Mouse (Mus musculus) frontal cortex, postnatal 25 days (tissue): Measurements from ENCODE around the gene Dapl1.

Source experiments
- DNase-seq, 2 experiments: peaks; one replicate each; pipeline ENCODE4 v3.0.0; 2022; ENCODE audit warnings: low spot score in 2 of 2

Gene Dapl1

DNA sequence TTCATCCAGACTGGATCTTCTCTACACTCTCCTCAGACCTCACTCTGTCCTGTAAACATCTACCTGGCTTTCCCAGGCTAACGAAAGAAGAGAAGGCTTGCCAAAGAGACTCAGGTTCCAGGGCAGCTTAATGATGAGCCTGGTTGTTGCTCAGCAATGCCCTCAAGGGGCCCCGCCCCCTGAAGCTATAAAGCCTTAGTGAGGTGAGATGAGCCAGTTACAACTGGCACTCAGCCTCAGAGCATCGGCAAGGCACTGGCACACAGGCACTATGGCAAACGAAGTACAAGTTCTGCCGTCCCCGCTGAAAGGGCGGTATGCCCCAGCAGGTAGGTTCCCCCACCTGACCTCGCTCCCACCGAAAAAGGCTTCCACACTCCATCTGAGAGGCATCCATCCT is at the start of gene Dapl1:
Dapl1 (plus strand) TSS at position 216 of the 400 bp plus-strand sequence.
- DNase-seq: no peak

DNA sequence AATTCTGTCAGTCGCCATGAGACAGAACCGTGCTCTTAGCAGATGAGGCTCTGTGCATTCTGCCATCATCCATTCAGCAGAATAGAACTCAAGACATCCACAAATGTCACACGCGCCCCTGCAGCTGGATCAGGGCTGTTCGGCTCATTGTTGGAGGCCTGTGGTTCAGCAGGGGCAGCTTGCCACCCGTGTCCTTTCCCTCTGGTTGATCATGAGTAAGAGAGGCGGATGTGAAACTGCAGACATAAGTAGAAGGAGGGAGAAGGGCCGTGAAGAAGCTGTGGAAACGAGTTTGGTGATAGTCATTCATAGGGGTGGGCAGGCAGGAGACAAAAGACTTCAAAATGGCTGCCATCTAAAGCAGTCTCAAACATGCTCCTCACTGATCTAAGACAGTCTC is 49.6 kb upstream of the Dapl1 start:
- no peak for DNase-seq

DNA sequence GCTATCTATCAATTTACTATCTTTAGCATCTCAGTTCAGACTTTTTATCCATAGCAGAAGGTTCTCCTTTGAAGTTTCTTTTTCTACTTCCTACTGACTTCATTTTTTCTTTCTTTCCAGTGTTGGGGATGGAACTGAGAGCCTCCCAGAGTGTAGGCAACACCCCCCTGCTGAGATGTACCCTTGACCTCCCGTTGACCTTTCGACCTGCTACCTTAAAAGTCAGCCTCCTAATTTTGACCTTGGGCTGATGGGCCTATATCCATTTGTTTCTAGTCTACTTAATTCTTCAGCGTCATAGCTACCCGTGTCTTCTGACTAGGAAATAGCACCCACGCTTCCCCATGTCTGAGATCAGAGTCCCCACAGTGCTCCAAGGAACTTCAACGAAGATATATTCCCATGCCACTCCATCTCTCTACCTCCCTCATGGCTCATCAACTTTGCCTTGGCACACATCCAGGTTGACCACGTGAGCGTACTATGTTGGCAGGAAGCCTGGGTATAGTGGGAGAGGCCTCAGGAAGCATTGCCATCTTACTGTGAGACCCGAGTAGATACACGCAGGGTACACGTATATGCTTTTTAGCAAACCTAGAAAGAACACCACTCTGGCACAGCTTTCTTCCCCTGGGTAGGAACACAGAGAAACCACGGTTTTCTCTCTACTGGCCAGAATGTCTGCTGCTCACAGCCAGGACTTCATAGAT is 46.6 kb upstream of the Dapl1 start:
- peak; percentile 46 to 70 for DNase-seq

GRCm38 (mm10) chr2:59438479-59438935 is 45.9 kb upstream of the Dapl1 start:
- DNase-seq: peak; percentile 30 to 65

GRCm38 (mm10) chr2:59439824-59440223 is 44.6 kb upstream of the Dapl1 start:
- DNase-seq: no peak

DNA sequence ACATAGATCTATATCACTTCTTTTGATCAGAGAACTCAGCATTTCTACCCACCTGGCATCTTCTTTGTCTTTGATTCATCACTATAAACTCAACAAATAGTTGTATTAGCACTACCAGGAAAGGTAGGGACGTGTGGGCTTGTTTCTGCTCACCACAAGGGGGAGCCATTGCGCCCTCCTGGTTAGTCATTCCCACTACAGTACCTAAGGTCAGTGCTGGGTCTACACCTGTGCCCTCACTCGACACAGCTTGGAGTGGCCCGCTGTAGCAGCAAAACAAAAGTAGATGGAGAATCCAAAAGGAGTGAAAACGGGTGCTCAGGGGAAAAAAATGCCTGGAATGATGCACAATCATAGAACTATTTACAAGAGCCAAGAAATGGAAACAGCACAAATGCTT is 44.0 kb upstream of the Dapl1 start:
- peak in 1 of 2 experiments; percentile 40 for DNase-seq

DNA sequence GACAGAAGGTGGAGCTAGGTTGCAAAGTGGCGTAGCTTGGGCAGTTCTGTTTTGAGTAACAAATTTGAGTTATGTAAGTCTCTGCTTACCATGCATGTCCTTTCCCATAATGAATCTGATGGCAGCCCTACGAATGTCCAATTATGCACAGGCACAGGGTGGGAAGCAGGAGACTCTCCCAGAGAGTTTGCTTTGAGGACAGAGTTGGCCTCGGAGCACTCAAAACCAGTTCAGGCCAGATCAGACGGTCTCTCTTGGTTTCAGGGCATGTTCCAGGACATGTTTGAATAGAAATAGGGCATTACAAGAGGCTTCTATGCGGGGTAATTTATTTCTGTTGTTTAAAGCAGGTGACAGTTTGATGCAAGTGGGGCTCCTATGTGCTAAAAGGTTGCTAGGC is 42.8 kb upstream of the Dapl1 start:
- no peak for DNase-seq

GRCm38 (mm10) chr2:59446671-59447070 is 37.8 kb upstream of the Dapl1 start:
- no peak for DNase-seq

- DNase-seq: no peak
These were observed 36.7 kb upstream of the Dapl1 start for GRCm38 (mm10) chr2:59447712-59448111.

DNA sequence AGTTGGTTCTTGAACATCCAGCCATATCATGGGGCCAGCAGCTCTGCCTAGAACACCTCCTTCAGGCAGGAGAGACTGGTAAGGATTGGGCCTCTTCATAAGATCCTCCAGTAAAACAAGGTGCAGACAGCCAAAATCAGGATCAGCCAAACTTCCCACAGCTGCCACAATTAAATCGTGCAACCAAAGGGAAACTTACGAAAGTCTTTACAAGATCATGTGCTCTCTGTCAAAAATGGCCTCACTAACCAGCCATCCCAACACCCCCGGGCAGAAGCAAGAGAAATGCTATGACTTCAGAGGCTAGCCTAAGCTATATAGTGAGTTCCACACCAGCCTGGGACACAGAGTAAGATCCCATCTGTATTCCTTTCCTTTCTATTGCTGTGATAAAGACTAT is 35.9 kb upstream of the Dapl1 start:
- no peak for DNase-seq

DNA sequence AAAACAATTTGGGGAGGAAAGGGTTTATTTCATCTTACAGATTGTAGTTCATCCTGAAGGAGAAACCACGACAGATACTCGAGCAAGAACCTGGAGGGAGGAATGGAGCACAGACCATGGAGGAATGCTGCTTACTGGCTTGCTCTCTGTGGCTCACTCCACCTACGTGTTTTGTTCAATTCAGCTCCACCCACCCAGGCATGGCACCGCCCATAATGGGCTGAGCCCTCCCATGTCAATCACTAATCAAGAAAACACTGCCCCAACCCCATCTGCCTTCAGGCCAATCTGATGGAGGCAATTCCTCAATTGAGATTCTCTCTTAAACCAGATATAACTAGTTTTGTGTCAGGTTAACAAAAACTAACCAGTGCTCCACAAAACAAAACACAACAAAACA is 35.5 kb upstream of the Dapl1 start:
- no peak for DNase-seq

GRCm38 (mm10) chr2:59451675-59452074 is 32.8 kb upstream of the Dapl1 start:
- no peak for DNase-seq

- no peak for DNase-seq
These were observed 32.4 kb upstream of the Dapl1 start for GRCm38 (mm10) chr2:59452102-59452501.

DNA sequence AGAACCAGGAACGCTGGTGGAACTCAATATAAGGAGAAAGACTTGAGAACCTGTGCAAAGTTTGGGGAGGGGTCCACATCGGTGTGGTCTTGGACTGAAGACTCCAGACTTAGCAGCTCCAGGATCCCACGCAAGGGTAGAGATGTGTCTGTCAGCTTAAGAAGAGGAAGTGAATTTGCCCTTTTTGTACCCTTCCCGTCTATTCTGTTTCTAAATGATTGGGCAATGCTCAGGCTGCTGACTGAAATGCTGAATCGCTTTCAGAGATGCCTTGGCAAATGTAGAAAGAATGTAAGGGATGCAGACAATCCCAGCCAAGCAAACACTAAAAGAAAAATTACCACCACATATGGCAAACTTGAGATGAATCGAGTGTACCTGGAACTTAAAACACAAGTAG is 22.4 kb upstream of the Dapl1 start:
- no peak for DNase-seq

DNA sequence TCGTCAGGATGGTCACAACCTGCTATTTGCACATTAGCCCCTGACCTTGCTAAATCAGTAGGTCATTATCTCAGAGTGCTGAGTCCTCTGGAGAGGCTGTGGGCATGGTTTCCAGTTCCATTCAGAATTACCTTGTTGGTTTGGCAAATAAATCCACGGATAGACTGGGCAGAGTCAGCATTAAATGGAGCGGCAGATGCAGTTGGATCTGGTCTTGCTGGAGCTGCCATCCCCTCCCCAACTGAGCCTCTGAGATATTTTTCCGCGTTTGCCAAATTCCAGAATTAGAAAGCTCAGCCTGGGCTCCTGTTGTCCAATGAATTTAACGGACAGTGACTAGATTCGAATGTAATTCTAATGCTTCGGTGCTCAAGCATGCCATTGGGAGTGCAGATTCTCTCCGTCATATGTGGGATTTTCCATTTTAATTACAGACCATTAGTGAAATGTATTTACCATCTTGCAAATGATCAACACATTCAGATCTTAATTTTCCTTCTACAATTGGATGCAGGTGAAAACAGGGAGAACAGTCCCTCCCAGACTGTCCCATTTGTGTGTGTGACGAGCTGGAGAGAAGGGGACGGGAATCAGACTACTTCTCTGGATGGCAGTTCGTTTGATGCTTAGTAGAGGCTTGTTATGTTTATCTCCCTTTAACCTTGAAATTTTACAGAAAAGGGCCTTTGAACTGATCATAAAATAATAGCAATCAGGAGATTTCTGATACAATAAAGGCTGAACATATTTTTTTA is 20.8 kb upstream of the Dapl1 start:
- DNase-seq: no peak

DNA sequence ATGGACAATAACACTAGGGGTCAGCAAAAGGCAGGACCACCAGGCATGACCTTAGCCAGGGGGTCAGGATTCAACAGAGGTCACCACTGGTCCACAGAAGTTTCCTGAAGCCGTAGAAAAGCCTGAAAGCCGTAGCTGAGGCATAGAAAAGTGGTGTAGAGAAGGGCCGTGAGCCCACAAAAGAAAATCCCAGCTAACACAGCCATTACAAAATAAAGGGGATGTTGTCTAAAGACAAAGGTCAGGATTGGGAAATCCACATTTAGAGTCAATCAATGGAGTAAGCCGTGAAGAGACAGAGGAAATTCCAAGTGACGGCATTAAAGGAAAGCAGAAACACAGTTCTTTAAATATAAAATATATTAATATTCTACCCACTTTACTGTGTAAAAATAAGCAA is 18.8 kb upstream of the Dapl1 start:
- DNase-seq: no peak

DNA sequence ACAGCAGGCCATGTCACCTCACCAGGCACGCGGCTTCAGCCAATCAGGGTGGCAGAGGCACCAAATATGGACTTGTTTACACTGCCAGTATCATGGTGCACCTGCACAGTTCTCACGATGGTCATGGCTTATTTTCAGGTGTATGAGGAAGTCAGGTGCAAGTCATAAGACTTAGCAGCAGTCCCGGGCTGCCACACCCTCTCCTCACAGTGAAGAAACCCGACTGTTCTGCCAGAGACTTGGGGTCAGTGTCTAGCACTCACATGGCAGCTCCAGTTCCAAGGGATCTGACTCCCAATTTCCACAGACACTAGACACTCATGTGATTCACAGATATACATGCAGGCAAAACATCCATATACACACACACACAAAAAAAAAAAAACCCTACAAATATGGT is 18.1 kb upstream of the Dapl1 start:
- DNase-seq: no peak

DNA sequence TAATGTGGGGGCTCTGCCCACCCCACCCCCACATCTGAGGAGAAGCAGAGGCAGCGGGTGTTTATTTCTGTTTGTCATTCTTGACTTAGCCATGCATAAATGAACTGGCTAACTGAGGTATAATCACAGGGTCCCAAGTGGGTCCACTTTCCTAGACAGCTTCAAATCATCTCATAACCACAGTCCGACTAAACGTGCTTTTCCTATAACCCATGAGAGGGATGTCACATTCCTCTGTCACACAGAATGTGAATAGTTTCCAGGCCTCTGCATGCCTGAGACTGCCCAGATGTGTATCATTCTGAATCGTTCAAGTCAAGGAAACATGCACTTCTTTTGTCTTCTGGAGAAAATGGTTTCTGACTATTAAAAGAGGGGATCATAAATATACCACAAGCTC is 17.4 kb upstream of the Dapl1 start:
- no peak for DNase-seq

DNA sequence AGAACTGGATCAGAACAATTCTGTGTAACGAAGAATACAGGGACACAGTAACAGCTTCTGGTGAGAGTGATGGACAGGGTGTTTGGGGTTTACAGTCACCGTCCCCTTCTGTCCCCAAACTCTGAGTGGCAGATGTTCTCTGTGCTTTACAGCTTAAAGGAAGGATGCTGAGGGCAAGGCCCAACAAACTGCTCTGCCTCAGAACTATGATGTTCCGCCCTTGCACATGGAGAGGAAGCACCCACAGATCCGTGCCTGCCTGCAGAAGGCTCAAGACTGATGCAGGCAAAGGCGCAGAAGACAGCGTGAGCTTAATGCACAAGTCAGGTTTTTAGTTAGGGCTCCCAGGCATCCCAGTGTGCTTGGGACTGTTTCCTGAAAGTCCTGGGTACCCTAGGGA is 16.5 kb upstream of the Dapl1 start:
- DNase-seq: no peak

- DNase-seq: no peak
These were observed 14.7 kb upstream of the Dapl1 start for GRCm38 (mm10) chr2:59469590-59470245.

- no peak for DNase-seq
These were observed 14.0 kb upstream of the Dapl1 start for GRCm38 (mm10) chr2:59470326-59471031.
